Comparison of ENCODE assay signal across 18 mouse cellular contexts in genomic region chr16:76053537-76053936, GRCm38 (mm10). TPM values are rescaled to one million over a fixed set of nuclear protein-coding genes. Genes with fewer than 3 reads are reported as not detected.
DNase-seq lines count a peak whose midpoint lies in the region; ATAC-seq and TF ChIP-seq lines count a peak whose summit lies in the region.
"Had no signal": no experiment of that assay in that cellular context is flagged by ENCODE, and none has a peak within 500 bp of the region (broad histone marks: within the 10 kb centered on the region; RNA-seq: fewer than 3 reads in every experiment).

No protein-coding gene starts in this region.

- ATAC-seq in heart, embryonic 12.5 days (ENCODE audit: insufficient number of reproducible peaks, low FRiP score) = no peak
- no peak for ATAC-seq in lung, embryonic 14.5 days (ENCODE audit: insufficient read depth)
- ATAC-seq in embryonic facial prominence, embryonic 14.5 days (ENCODE audit: low read depth) = no peak
- ATAC-seq: activated CD4-positive, CD25-positive, alpha-beta regulatory T cell, adult 4 months; lung, postnatal 0 days had no signal

- H3K9ac ChIP-seq in heart, embryonic 12.5 days = no peak overlapping the region
- H3K9ac ChIP-seq in lung, embryonic 14.5 days = no peak overlapping the region
- H3K9ac ChIP-seq in embryonic facial prominence, embryonic 14.5 days (ENCODE audit: low read depth, low read length) = no peak overlapping the region
- H3K9ac ChIP-seq: limb, embryonic 15.5 days; neural tube, embryonic 15.5 days had no signal

- H3K27ac ChIP-seq in heart, embryonic 12.5 days (ENCODE audit: poor library complexity, severe bottlenecking) = no peak overlapping the region
- H3K27ac ChIP-seq in lung, embryonic 14.5 days (ENCODE audit: low read depth) = no peak overlapping the region
- H3K27ac ChIP-seq in embryonic facial prominence, embryonic 14.5 days (replicated peaks; ENCODE audit: low read depth, low read length) = no peak overlapping the region
- H3K27ac ChIP-seq in small intestine, adult 2 months (ENCODE audit: insufficient read depth, low read depth, low read length) = 0 out of 2 replicates have a peak overlapping the region, but pooled peaks have one; percentile 51
- no peak overlapping the region for H3K27ac ChIP-seq in hindbrain, embryonic 10.5 days
- H3K27ac ChIP-seq: kidney, postnatal 0 days; limb, embryonic 15.5 days; neural tube, embryonic 15.5 days had no signal

- no peak overlapping the region for H3K4me3 ChIP-seq in heart, embryonic 12.5 days
- H3K4me3 ChIP-seq in lung, embryonic 14.5 days (ENCODE audit: low read depth, low read length) = no peak overlapping the region
- no peak overlapping the region for H3K4me3 ChIP-seq in lung, adult 2 months (replicated peaks; ENCODE audit: extremely low read depth, low read depth, low read length)
- H3K4me3 ChIP-seq in embryonic facial prominence, embryonic 14.5 days (ENCODE audit: low read depth, low read length) = no peak overlapping the region
- no peak overlapping the region for H3K4me3 ChIP-seq in small intestine, adult 2 months (ENCODE audit: low read depth, low read length)
- no peak overlapping the region for H3K4me3 ChIP-seq in hindbrain, embryonic 10.5 days
- H3K4me3 ChIP-seq: limb, embryonic 15.5 days; neural tube, embryonic 15.5 days had no signal

- H3K27me3 ChIP-seq in heart, embryonic 12.5 days (replicated peaks) = no peaks in the 10 kb centered on the region
- H3K27me3 ChIP-seq in lung, embryonic 14.5 days (ENCODE audit: insufficient read depth, low read length) = no peaks in the 10 kb centered on the region
- H3K27me3 ChIP-seq in embryonic facial prominence, embryonic 14.5 days (replicated peaks; ENCODE audit: control insufficient read depth, insufficient read depth, low read length) = no peaks in the 10 kb centered on the region
- no peaks in the 10 kb centered on the region for H3K27me3 ChIP-seq in small intestine, adult 2 months (ENCODE audit: control insufficient read depth, insufficient read depth, low read length)
- no peaks in the 10 kb centered on the region for H3K27me3 ChIP-seq in hindbrain, embryonic 10.5 days (ENCODE audit: insufficient read depth, poor library complexity, severe bottlenecking)
- H3K27me3 ChIP-seq: limb, embryonic 15.5 days; neural tube, embryonic 15.5 days had no signal

- WGBS in heart, embryonic 12.5 days = 85% methylated on average over 8 of the region's 8 CpGs
- 89% methylated on average over 8 of the region's 8 CpGs for WGBS in lung, embryonic 14.5 days
- WGBS in lung, adult 2 months = 86% methylated on average over 8 of the region's 8 CpGs
- WGBS in embryonic facial prominence, embryonic 14.5 days = 62% methylated on average over 8 of the region's 8 CpGs
- WGBS in small intestine, adult 2 months = 79% methylated on average over 8 of the region's 8 CpGs
- WGBS in hindbrain, embryonic 10.5 days = 92% methylated on average over 8 of the region's 8 CpGs

- peak; percentile 88 for DNase-seq in heart, adult 11 months
- peak; percentile 12 for DNase-seq in lung, embryonic 14.5 days
- DNase-seq in lung, adult 2 months = no peak
- peak; percentile 10 for DNase-seq in embryonic facial prominence, embryonic 14.5 days (ENCODE audit: low spot score)
- DNase-seq in left cerebral cortex, adult 9 months (ENCODE audit: low spot score in 2 of 2) = no peak
- no peak for DNase-seq in hindbrain, embryonic 10.5 days (ENCODE audit: low spot score)
- DNase-seq: cerebellum, adult 8-10 months; gastrocnemius, postnatal 10 days; layer of hippocampus, postnatal 36 days; right cerebral cortex, postnatal 25 days; thymus, adult 18-20 months had no signal

- H3K4me1 ChIP-seq in heart, embryonic 12.5 days (replicated peaks) = no peaks in the 10 kb centered on the region
- H3K4me1 ChIP-seq in lung, embryonic 14.5 days (ENCODE audit: insufficient read depth) = no peaks in the 10 kb centered on the region
- no peaks in the 10 kb centered on the region for H3K4me1 ChIP-seq in lung, adult 2 months (ENCODE audit: control insufficient read depth, insufficient read depth, low read length)
- H3K4me1 ChIP-seq in embryonic facial prominence, embryonic 14.5 days (ENCODE audit: control insufficient read depth, insufficient read depth, low read length) = no peaks in the 10 kb centered on the region
- H3K4me1 ChIP-seq in small intestine, adult 2 months (ENCODE audit: control insufficient read depth, insufficient read depth, insufficient read length, low read length) = no peaks in the 10 kb centered on the region
- no peaks in the 10 kb centered on the region for H3K4me1 ChIP-seq in hindbrain, embryonic 10.5 days (replicated peaks)
- H3K4me1 ChIP-seq: limb, embryonic 15.5 days; neural tube, embryonic 15.5 days had no signal

- no peak for TF ChIP-seq CTCF in lung, embryonic 14.5 days (IDR thresholded peaks at IDR 0.05; ENCODE audit: low read depth)
- no peak for TF ChIP-seq CTCF in lung, adult 2 months (IDR thresholded peaks at IDR 0.05; ENCODE audit: insufficient read depth, low read length)
- no peak for TF ChIP-seq CTCF in small intestine, adult 2 months (IDR thresholded peaks at IDR 0.05; ENCODE audit: extremely low read depth, insufficient read length, insufficient replicate concordance, low read depth, low read length)

- H3K9me3 ChIP-seq in heart, embryonic 12.5 days (replicated peaks) = peaks cover 4% of the 10 kb centered on the region; the same call in 1 of the 2 replicates
- H3K9me3 ChIP-seq in lung, embryonic 14.5 days (ENCODE audit: low read depth, low read length) = no peaks in the 10 kb centered on the region
- no peaks in the 10 kb centered on the region; the same call in 1 of the 2 replicates for H3K9me3 ChIP-seq in embryonic facial prominence, embryonic 14.5 days (ENCODE audit: control insufficient read depth, low read length)
- no peaks in the 10 kb centered on the region for H3K9me3 ChIP-seq in hindbrain, embryonic 10.5 days
- H3K9me3 ChIP-seq: limb, embryonic 15.5 days; neural tube, embryonic 15.5 days had no signal

- H3K36me3 ChIP-seq in heart, embryonic 12.5 days = no peaks in the 10 kb centered on the region
- H3K36me3 ChIP-seq in lung, embryonic 14.5 days (ENCODE audit: insufficient read depth) = no peaks in the 10 kb centered on the region
- H3K36me3 ChIP-seq in embryonic facial prominence, embryonic 14.5 days (ENCODE audit: control insufficient read depth, insufficient read depth, low read length) = no peaks in the 10 kb centered on the region
- no peaks in the 10 kb centered on the region for H3K36me3 ChIP-seq in small intestine, adult 2 months (ENCODE audit: control insufficient read depth, insufficient read depth, low read length)
- no peaks in the 10 kb centered on the region for H3K36me3 ChIP-seq in hindbrain, embryonic 10.5 days
- H3K36me3 ChIP-seq: limb, embryonic 15.5 days; neural tube, embryonic 15.5 days had no signal

- no peak for TF ChIP-seq POLR2A in lung, adult 2 months (IDR thresholded peaks at IDR 0.05; ENCODE audit: borderline replicate concordance, extremely low read depth, low read depth, low read length)
- TF ChIP-seq POLR2A in small intestine, adult 2 months (IDR thresholded peaks at IDR 0.05; ENCODE audit: low read depth, low read length) = no peak

- no peak overlapping the region for H3K4me2 ChIP-seq in heart, embryonic 12.5 days
- H3K4me2 ChIP-seq in lung, embryonic 14.5 days = no peak overlapping the region
- no peak overlapping the region for H3K4me2 ChIP-seq in embryonic facial prominence, embryonic 14.5 days (ENCODE audit: low read depth, low read length)
- H3K4me2 ChIP-seq: limb, embryonic 15.5 days; neural tube, embryonic 15.5 days had no signal

RNA-seq across cellular contexts. Expression of gene Samsn1, which starts 31.5 kb away (rescaled TPM):
- 1.2 and 1.4 TPM in 2 replicates for polyA plus RNA-seq in heart, embryonic 12.5 days (2016; fragmentation: Nextera tagmentation; extraction: Ambion mirVana)
- 2.9 and 3.9 TPM in 2 replicates for polyA plus RNA-seq in lung, embryonic 14.5 days (2014; fragmentation: Nextera tagmentation; extraction: Ambion mirVana)
- polyA plus RNA-seq in lung, adult 2 months (2012; rRNA removed) = 1.1 and 3.2 TPM in 2 replicates
- polyA plus RNA-seq in embryonic facial prominence, embryonic 14.5 days (2014; fragmentation: Nextera tagmentation; extraction: Ambion mirVana) = 3.0 and 4.5 TPM in 2 replicates
- polyA plus RNA-seq in small intestine, adult 2 months (2012; rRNA removed) = 0.56 and 0.89 TPM in 2 replicates
- 0.75 and 1.7 TPM in 2 replicates for polyA plus RNA-seq in hindbrain, embryonic 10.5 days (2016; fragmentation: Nextera tagmentation; extraction: Ambion mirVana)

Comparison
In these comparisons a context has a peak if more than half of its experiments do, and no peak if none do; other contexts are left out.
1. DNase-seq: peak in heart, adult 11 months (single experiment), lung, embryonic 14.5 days (single experiment) and embryonic facial prominence, embryonic 14.5 days (single experiment); none in lung, adult 2 months (single experiment), left cerebral cortex, adult 9 months (0 of 2) and hindbrain, embryonic 10.5 days (single experiment).